Mouse (Mus musculus): ENCODE data around the gene Rhobtb3. TPM values are rescaled to one million over a fixed set of nuclear protein-coding genes. Genes with fewer than 3 reads are reported as not detected.
"Not testable (repeated sequence)": the region's sequence is repeated elsewhere in the genome, so short reads cannot be mapped to it uniquely, and the experiment has no call there.

Gene Rhobtb3
- polyA plus RNA-seq, 1 experiment, result 0.55 TPM

GRCm38 (mm10) chr13:75891868-75892267 is 51.9 kb downstream of the Rhobtb3 start:
- Histone ChIP-seq H3K4me3 (ENCODE audit: insufficient read depth, low read length) (no peak overlapping the region), H3K4me1 (ENCODE audit: control insufficient read depth, insufficient read depth, low read length) (peaks cover 7% of the 10 kb centered on the region), H3K27ac (ENCODE audit: insufficient read depth, low read depth, low read length) (no peak overlapping the region)
- no peak for TF ChIP-seq POLR2A (IDR thresholded peaks at IDR 0.05; ENCODE audit: borderline replicate concordance, low read depth, low read length)
- TF ChIP-seq CTCF (IDR thresholded peaks at IDR 0.05; ENCODE audit: low read depth, low read length), result no peak

GRCm38 (mm10) chr13:75883792-75884191 is 59.9 kb downstream of the Rhobtb3 start:
- no peak overlapping the region for H3K27ac ChIP-seq (ENCODE audit: insufficient read depth, low read depth, low read length)
- peaks cover 8% of the 10 kb centered on the region for H3K4me1 ChIP-seq (ENCODE audit: control insufficient read depth, insufficient read depth, low read length)
- no peak overlapping the region for H3K4me3 ChIP-seq (ENCODE audit: insufficient read depth, low read length)
- TF ChIP-seq POLR2A (IDR thresholded peaks at IDR 0.05; ENCODE audit: borderline replicate concordance, low read depth, low read length) (no peak), CTCF (IDR thresholded peaks at IDR 0.05; ENCODE audit: low read depth, low read length) (no peak)

GRCm38 (mm10) chr13:75880501-75880900 is 63.2 kb downstream of the Rhobtb3 start:
- H3K27ac ChIP-seq (ENCODE audit: insufficient read depth, low read depth, low read length), result no peak overlapping the region
- TF ChIP-seq POLR2A (IDR thresholded peaks at IDR 0.05; ENCODE audit: borderline replicate concordance, low read depth, low read length) (no peak), CTCF (IDR thresholded peaks at IDR 0.05; ENCODE audit: low read depth, low read length) (no peak)
- H3K4me1 ChIP-seq (ENCODE audit: control insufficient read depth, insufficient read depth, low read length), result peaks cover 8% of the 10 kb centered on the region
- no peak overlapping the region for H3K4me3 ChIP-seq (ENCODE audit: insufficient read depth, low read length)

GRCm38 (mm10) chr13:75879756-75880155 is 64.0 kb downstream of the Rhobtb3 start:
- H3K27ac ChIP-seq (ENCODE audit: insufficient read depth, low read depth, low read length), result no peak overlapping the region; the same call in 1 of the 2 replicates
- TF ChIP-seq CTCF (IDR thresholded peaks at IDR 0.05; ENCODE audit: low read depth, low read length) (no peak), POLR2A (IDR thresholded peaks at IDR 0.05; ENCODE audit: borderline replicate concordance, low read depth, low read length) (no peak)
- H3K4me3 ChIP-seq (ENCODE audit: insufficient read depth, low read length), result no peak overlapping the region
- peaks cover 8% of the 10 kb centered on the region for H3K4me1 ChIP-seq (ENCODE audit: control insufficient read depth, insufficient read depth, low read length)

GRCm38 (mm10) chr13:75877907-75878306 is 65.8 kb downstream of the Rhobtb3 start:
- Histone ChIP-seq H3K27ac (ENCODE audit: insufficient read depth, low read depth, low read length) (no peak overlapping the region), H3K4me3 (ENCODE audit: insufficient read depth, low read length) (no peak overlapping the region), H3K4me1 (ENCODE audit: control insufficient read depth, insufficient read depth, low read length) (peaks cover 8% of the 10 kb centered on the region)
- TF ChIP-seq POLR2A (IDR thresholded peaks at IDR 0.05; ENCODE audit: borderline replicate concordance, low read depth, low read length), result no peak
- TF ChIP-seq CTCF (IDR thresholded peaks at IDR 0.05; ENCODE audit: low read depth, low read length), result no peak

- Histone ChIP-seq H3K4me3 (ENCODE audit: insufficient read depth, low read length) (no peak overlapping the region), H3K27ac (ENCODE audit: insufficient read depth, low read depth, low read length) (no peak overlapping the region), H3K4me1 (ENCODE audit: control insufficient read depth, insufficient read depth, low read length) (peaks cover 8% of the 10 kb centered on the region)
- TF ChIP-seq CTCF (IDR thresholded peaks at IDR 0.05; ENCODE audit: low read depth, low read length) (no peak), POLR2A (IDR thresholded peaks at IDR 0.05; ENCODE audit: borderline replicate concordance, low read depth, low read length) (no peak)
Observed at GRCm38 (mm10) chr13:75876592-75876991, 67.1 kb downstream of the Rhobtb3 start.

- not testable (repeated sequence) for H3K4me3 ChIP-seq (ENCODE audit: insufficient read depth, low read length); H3K4me1 ChIP-seq (ENCODE audit: control insufficient read depth, insufficient read depth, low read length); H3K27ac ChIP-seq (ENCODE audit: insufficient read depth, low read depth, low read length)
Observed at GRCm38 (mm10) chr13:75876188-75876587, 67.5 kb downstream of the Rhobtb3 start.

GRCm38 (mm10) chr13:75874608-75875376 is 68.9 kb downstream of the Rhobtb3 start:
- Histone ChIP-seq H3K4me3 (ENCODE audit: insufficient read depth, low read length) (no peak overlapping the region), H3K27ac (ENCODE audit: insufficient read depth, low read depth, low read length) (no peak overlapping the region), H3K4me1 (ENCODE audit: control insufficient read depth, insufficient read depth, low read length) (peaks cover 7% of the 10 kb centered on the region)
- TF ChIP-seq POLR2A (IDR thresholded peaks at IDR 0.05; ENCODE audit: borderline replicate concordance, low read depth, low read length), result no peak
- TF ChIP-seq CTCF (IDR thresholded peaks at IDR 0.05; ENCODE audit: low read depth, low read length), result no peak

GRCm38 (mm10) chr13:75867876-75868275 is 75.8 kb downstream of the Rhobtb3 start:
- no peak for TF ChIP-seq CTCF (IDR thresholded peaks at IDR 0.05; ENCODE audit: low read depth, low read length)
- no peak for TF ChIP-seq POLR2A (IDR thresholded peaks at IDR 0.05; ENCODE audit: borderline replicate concordance, low read depth, low read length)
- Histone ChIP-seq H3K4me3 (ENCODE audit: insufficient read depth, low read length) (no peak overlapping the region), H3K4me1 (ENCODE audit: control insufficient read depth, insufficient read depth, low read length) (no peaks in the 10 kb centered on the region), H3K27ac (ENCODE audit: insufficient read depth, low read depth, low read length) (no peak overlapping the region)

- Histone ChIP-seq H3K4me1 (ENCODE audit: control insufficient read depth, insufficient read depth, low read length) (no peaks in the 10 kb centered on the region), H3K4me3 (ENCODE audit: insufficient read depth, low read length) (no peak overlapping the region), H3K27ac (ENCODE audit: insufficient read depth, low read depth, low read length) (no peak overlapping the region)
- TF ChIP-seq CTCF (IDR thresholded peaks at IDR 0.05; ENCODE audit: low read depth, low read length) (no peak), POLR2A (IDR thresholded peaks at IDR 0.05; ENCODE audit: borderline replicate concordance, low read depth, low read length) (no peak)
Observed at GRCm38 (mm10) chr13:75865486-75866184, 78.1 kb downstream of the Rhobtb3 start.

All from bone marrow macrophage, adult 2 months (primary cell).